Mouse (Mus musculus): ENCODE results near the gene Srsy.
"Not testable (repeated sequence)": the region's sequence is repeated elsewhere in the genome, so short reads cannot be mapped to it uniquely, and the experiment has no call there.

The Srsy gene

DNA sequence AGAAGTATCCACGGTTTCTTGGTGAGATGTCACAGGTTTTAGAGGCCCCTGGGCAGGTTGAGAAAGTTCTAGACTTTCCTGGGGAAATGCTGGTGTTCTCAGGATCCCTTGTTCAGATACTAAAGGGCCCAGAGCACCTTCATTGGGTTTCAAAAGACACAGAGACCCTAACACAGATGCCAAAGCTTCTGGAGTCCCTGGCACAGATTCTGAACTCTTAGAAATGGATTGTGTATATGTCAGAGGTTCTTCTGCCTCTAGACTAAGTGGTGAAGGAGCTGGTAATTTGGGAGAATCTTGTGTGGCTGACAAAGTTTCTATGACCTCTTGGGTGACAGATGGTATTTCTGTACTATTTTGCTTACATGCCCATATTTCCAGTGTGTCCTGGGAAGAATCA is at the start of gene Srsy:
Srsy (minus strand) TSS at position 101 of the 400 bp plus-strand sequence.
- DNase-seq (ENCODE audit: low spot score in 2 of 2), result not testable (repeated sequence)
